Mouse (Mus musculus) heart, adult 9 months (tissue): ENCODE measurements at regions not wholly inside any gene's neighbourhood (a gene's known extent, or its start where the extent isn't known, plus 50 kb on each side); places are given as distances from the start of the nearest gene placed in this dataset.

ENCODE experiments used
- DNase-seq, 2 experiments: peaks; one replicate each; pipeline ENCODE4 v3.0.0; 2022; ENCODE audit warnings: low spot score in 2 of 2

- DNase-seq, result no peak
Measured at GRCm38 (mm10) chr2:92805761-92806160, 109.1 kb upstream of the Syt13 start.

GRCm38 (mm10) chr2:92806481-92807195 lies 108.3 kb upstream of the Syt13 start:
- DNase-seq, result no peak

DNA sequence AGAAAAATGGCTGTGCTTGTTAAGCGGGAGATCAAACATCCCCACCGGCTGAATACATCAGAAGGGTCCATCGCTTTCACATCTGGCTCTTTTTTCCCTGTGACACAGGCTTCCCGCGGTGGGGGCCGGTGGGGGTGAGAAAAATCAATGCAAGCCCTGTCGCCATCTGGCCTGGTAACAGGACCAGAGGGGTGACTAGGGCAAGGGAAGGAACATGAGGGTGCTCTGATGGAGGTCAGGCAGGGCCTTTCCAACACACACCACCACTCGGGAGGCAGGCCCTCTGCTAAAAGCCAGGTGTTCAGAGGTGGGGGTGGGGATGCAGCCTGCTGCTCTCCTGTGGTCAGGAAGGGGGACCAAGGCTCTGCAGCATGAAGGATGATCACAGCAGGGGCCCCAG lies 107.5 kb upstream of the Syt13 start:
- DNase-seq, result no peak

GRCm38 (mm10) chr2:92808121-92808520 lies 106.8 kb upstream of the Syt13 start:
- no peak for DNase-seq

GRCm38 (mm10) chr2:92809226-92809625 lies 105.7 kb upstream of the Syt13 start:
- DNase-seq, result no peak

DNA sequence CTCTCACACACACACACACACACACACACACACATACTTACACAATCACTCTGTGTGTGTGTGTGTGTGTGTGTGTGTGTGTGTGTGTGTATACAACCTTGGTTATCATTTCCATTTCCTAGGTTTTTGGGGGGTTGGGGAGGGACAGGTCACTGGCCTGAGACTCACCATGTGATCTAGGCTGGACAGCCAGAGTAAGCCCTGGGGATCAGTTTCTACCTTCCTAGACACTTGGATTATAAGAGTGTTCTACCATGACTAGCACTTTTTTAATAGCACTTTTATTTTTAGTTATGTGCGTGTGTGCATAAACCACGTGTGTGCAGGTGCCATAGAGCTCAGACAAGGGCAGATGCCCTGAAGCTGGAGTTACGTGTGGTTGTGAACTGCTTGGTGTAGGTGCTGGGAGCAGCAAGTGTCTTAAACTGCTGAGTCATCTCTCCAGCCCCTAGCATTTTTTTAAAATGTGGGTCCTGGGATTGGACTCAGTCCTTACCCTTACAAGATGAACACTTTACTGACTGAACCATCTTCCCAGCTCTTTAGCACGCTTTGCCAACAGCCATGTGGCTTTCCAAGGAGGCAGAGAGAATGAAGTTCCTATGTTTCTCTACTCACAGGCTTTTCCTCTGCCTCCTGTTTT lies 105.1 kb upstream of the Syt13 start:
- DNase-seq, result no peak

DNA sequence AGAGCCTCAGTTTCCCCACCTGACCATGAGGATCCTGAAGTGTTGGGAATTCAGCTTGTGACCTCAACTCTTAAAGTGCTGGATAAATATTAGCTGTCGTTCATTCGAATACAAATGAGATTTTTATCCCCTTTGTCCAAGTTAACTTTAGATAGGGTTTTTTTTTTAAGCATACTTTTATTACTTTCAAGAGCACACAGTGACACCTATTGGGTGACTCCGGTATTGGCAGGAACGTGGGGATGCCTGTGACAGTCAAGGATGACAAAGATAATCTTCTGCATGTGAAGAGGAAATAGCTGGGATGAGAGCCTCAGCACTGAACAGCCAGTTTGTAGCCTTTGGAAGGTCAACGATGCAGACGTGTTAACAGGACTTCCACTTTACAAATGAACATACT lies 103.9 kb upstream of the Syt13 start:
- peak in 1 of 2 experiments; percentile 23 for DNase-seq

- no peak for DNase-seq
Measured at GRCm38 (mm10) chr2:92813028-92813427, 101.9 kb upstream of the Syt13 start.

DNA sequence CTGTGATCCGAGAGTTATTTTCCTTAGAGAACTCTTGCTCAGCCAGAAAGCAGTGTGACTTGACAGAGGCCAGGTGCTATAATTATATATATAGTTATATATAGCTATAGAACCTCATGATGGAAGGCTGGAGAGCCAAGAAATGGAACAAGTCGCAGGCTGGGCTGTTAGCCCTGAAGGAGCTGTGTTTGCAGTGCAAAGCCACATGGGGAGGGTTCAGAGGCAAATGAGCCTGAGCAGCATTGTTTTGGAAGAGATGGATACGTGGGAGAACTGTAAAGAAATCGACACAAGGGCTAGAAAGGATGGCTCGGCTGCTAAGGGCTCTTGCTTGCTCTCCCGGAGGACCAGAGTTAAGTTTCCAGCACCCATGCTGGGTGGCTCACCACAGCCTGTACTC lies 95.3 kb upstream of the Syt13 start:
- DNase-seq, result no peak

DNA sequence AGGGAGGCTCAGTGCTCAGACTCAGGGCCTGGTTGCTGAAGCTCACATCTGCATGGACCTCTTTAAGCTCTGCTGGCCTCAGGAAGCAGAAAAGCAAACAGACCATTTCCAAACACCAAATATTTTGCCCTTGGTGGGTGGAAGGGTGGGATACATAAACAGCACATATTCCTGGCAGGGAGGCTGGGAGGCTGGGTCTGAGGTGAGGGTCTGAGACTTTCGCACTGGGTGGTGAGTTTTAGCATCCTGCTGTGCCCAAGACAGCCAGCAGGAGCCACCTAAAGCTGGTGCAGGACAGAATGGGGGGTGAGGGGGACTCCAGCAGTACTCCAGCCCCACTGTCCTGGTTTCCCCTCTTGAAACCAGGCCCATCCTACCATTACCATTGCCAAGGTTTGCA lies 90.6 kb upstream of the Syt13 start:
- DNase-seq, result no peak

- no peak for DNase-seq
Measured at GRCm38 (mm10) chr2:92825395-92825794, 89.5 kb upstream of the Syt13 start.

GRCm38 (mm10) chr2:92830134-92830533 lies 84.8 kb upstream of the Syt13 start:
- DNase-seq, result no peak

GRCm38 (mm10) chr2:92831784-92832183 lies 83.1 kb upstream of the Syt13 start:
- DNase-seq, result no peak

- no peak for DNase-seq
Measured at GRCm38 (mm10) chr2:92836203-92836602, 78.7 kb upstream of the Syt13 start.

- DNase-seq, result no peak
Measured at GRCm38 (mm10) chr2:92838012-92838411, 76.9 kb upstream of the Syt13 start.

DNA sequence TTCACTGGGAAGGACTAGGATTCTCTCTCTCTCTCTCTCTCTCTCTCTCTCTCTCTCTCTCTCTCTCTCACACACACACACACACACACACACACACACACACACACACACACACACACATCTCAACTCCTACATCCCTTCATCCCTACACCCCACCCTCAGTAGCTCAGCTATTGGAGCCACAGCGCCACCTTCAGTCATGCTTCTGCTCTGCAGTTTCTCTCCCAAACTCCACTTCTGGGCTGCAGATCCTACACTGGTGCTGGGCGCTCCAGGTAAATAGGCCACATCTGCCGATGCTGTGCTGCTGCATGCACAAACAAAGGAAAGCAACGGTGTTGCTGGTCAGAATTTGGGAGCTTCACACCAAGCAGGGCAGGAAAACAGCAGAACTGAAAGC lies 74.9 kb upstream of the Syt13 start:
- no peak for DNase-seq

DNA sequence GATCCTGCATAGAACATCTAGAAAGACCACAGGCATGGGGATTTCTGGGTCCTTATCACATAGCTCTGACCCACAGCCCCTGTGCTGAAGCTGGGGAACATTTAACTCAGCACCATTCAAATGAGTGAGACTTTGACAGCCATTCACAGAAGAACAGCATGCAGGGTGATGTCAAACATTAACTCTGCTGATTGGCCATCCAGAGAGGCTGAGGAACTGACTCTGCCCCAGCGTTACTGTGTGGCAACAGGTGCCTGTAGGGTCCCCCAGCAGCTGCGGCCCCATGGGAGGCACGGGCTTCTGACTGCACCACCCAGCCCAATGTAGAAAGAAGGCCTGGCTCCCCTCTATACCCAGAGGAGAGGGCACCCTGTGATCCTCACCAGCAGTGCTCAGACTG lies 73.3 kb upstream of the Syt13 start:
- no peak for DNase-seq

GRCm38 (mm10) chr2:92845061-92845769 lies 69.7 kb upstream of the Syt13 start:
- DNase-seq, result peak; percentile 41 to 54

GRCm38 (mm10) chr2:92848962-92849361 lies 65.9 kb upstream of the Syt13 start:
- DNase-seq, result no peak

DNA sequence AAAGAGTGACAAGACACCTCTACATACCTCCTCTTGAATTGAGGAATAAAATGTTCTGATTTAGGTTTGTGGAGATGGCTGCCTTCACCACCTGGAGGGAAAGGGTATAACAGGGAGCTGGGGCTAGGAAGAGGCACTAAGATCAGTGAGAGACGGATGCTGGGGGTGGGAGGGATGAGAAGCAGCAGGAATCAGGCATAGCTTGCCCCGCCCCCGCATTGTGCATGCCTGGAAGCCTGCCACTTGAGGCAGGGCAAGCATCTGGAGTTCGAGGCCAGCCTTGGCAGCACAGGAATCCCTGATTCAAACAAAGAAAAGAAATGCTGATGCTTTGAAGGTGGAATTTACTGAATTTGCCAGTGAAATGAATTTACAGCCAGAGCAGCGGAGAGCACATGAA lies 63.6 kb upstream of the Syt13 start:
- no peak for DNase-seq

- no peak for DNase-seq
Measured at GRCm38 (mm10) chr2:92853175-92853574, 61.7 kb upstream of the Syt13 start.

GRCm38 (mm10) chr2:92854331-92854730 lies 60.6 kb upstream of the Syt13 start:
- DNase-seq, result no peak

DNA sequence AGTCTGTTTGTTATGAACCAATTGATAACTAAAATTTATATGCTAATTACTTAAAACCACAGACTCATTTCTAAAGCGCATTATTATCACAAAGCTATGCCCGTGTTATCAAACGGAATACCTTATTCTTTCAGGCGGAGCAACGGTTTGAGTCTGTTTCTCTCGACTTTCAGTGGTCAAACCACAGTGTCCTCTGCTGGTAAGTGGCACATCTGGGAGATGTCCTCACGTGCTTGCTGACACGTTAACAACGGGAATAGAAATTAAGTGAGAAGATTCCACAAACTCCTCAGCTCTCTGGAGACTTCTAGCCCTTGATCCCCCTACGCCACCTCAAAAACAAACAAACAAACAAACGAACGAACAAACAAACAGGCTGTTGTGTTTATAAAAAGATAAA lies 58.9 kb upstream of the Syt13 start:
- no peak for DNase-seq
